Mouse (Mus musculus) liver, adult 2 months (tissue): ENCODE measurements at regions not wholly inside any gene's neighbourhood (a gene's known extent, or its start where the extent isn't known, plus 50 kb on each side); places are given as distances from the start of the nearest gene placed in this dataset.

Experiments
- DNase-seq: peaks from one replicate; pipeline ENCODE4 v3.0.0-alpha.2; 2011; ENCODE audit warnings: low read depth, low spot score; ENCODE audit errors: extremely low read depth
- H3K27ac ChIP-seq: fragments of 200-500 bp; replicated peaks from 2 replicates; pipeline ENCODE4 v1.5.1; 2012; ENCODE audit warnings: low read depth, mild to moderate bottlenecking, control low read depth, inconsistent platforms, low read length; ENCODE audit not compliant: insufficient read depth
- H3K27me3 ChIP-seq: fragments of 200-500 bp; 2 replicates; pipeline ENCODE4 v1.6.1; 2012; ENCODE audit warnings: mild to moderate bottlenecking, moderate library complexity, low read length, inconsistent platforms; ENCODE audit not compliant: control insufficient read depth, insufficient read depth
- H3K36me3 ChIP-seq: fragments of 200-500 bp; 2 replicates; pipeline ENCODE4 v1.6.1; 2012; ENCODE audit warnings: low read length, inconsistent platforms; ENCODE audit not compliant: control insufficient read depth, insufficient read depth
- H3K4me1 ChIP-seq: fragments of 200-500 bp; 2 replicates; pipeline ENCODE4 v1.6.1; 2011; ENCODE audit warnings: low read length; ENCODE audit not compliant: control insufficient read depth, insufficient read depth
- H3K4me3 ChIP-seq: fragments of 200-500 bp; 2 replicates; pipeline ENCODE4 v1.5.1; 2011; ENCODE audit warnings: low read depth, mild to moderate bottlenecking, control low read depth, low read length, moderate library complexity; ENCODE audit not compliant: insufficient read depth
- H3K79me2 ChIP-seq: fragments of 200-500 bp; 2 replicates; pipeline ENCODE4 v1.6.1; 2012; ENCODE audit warnings: inconsistent platforms, mild to moderate bottlenecking, low read length, moderate library complexity; ENCODE audit not compliant: control insufficient read depth, insufficient read depth
- H3K9ac ChIP-seq: fragments of 200-500 bp; 2 replicates; pipeline ENCODE4 v1.6.1; 2012; ENCODE audit warnings: low read depth, mild to moderate bottlenecking, control low read depth, inconsistent platforms, low read length
- CTCF ChIP-seq: fragments of 200-500 bp; IDR thresholded peaks from 2 replicates; pipeline ENCODE4 v1.5.1; 2011; ENCODE audit warnings: low read depth, low read length, control low read depth
- POLR2A ChIP-seq: fragments of 200-500 bp; IDR thresholded peaks from 2 replicates; pipeline ENCODE4 v1.6.1; 2011; ENCODE audit warnings: low read length, control low read depth; ENCODE audit not compliant: insufficient read depth; ENCODE audit errors: extremely low read depth
- WGBS: fragments of 180-500 bp; shearing (Covaris S2); methylation state at CpG from one replicate; pipeline ENCODE4 v1.1.7; 2018; 5-methylcytosine and 5-hydroxymethylcytosine counted together

GRCm38 (mm10) chr11:114300611-114301319, 233.9 kb upstream of the Sdk2 start:
- no peaks in the 10 kb centered on the region for H3K79me2 ChIP-seq
- no peak for DNase-seq
- H3K36me3 ChIP-seq = no peaks in the 10 kb centered on the region
- H3K9ac ChIP-seq = no peak overlapping the region
- H3K4me1 ChIP-seq = no peaks in the 10 kb centered on the region
- no peak overlapping the region for H3K4me3 ChIP-seq
- WGBS = 88% methylated on average over 10 of the region's 10 CpGs
- TF ChIP-seq CTCF = no peak
- H3K27me3 ChIP-seq = no peaks in the 10 kb centered on the region
- no peak overlapping the region for H3K27ac ChIP-seq

DNA sequence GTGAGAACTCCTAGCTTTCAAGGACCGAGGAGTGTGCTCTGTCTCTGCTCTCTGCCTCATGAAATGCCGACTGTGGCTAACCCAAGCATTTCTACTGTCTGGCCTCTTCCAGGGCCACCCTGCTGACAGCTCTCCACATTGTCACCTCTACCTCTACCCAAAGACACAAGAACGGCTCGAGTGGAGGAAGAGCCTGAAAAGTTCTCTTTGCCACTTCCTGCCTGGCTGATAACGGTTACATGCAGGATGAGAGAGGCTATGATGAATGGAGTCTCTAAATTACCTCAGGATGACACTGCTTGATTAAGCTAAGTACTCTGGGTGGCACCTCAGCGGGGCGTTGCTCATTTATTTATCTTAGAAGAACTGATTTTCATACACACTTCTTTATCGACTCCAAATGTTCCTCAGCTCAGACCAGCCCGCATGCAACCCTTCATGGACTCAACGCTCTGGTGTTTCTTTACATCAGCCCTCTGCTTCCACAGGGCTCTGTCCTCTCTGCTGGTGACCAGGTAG, 230.0 kb upstream of the Sdk2 start:
- 72% methylated on average over 10 of the region's 10 CpGs for WGBS
- no peaks in the 10 kb centered on the region for H3K4me1 ChIP-seq
- no peaks in the 10 kb centered on the region for H3K27me3 ChIP-seq
- no peak overlapping the region for H3K9ac ChIP-seq
- H3K4me3 ChIP-seq = no peak overlapping the region
- TF ChIP-seq CTCF (no peak), POLR2A (no peak)
- no peaks in the 10 kb centered on the region for H3K79me2 ChIP-seq
- DNase-seq = no peak
- no peak overlapping the region for H3K27ac ChIP-seq
- no peaks in the 10 kb centered on the region for H3K36me3 ChIP-seq

GRCm38 (mm10) chr11:114294511-114295250, 227.8 kb upstream of the Sdk2 start:
- 63% methylated on average over 5 of the region's 5 CpGs for WGBS
- Histone ChIP-seq H3K4me1 (no peaks in the 10 kb centered on the region), H3K79me2 (no peaks in the 10 kb centered on the region), H3K27me3 (no peaks in the 10 kb centered on the region), H3K9ac (no peak overlapping the region), H3K27ac (no peak overlapping the region), H3K4me3 (no peak overlapping the region), H3K36me3 (no peaks in the 10 kb centered on the region)
- no peak for DNase-seq
- TF ChIP-seq CTCF (no peak), POLR2A (no peak)

GRCm38 (mm10) chr11:114291258-114291657, 224.4 kb upstream of the Sdk2 start:
- Histone ChIP-seq H3K79me2 (no peaks in the 10 kb centered on the region), H3K9ac (no peak overlapping the region), H3K4me3 (no peak overlapping the region), H3K36me3 (no peaks in the 10 kb centered on the region), H3K27me3 (no peaks in the 10 kb centered on the region), H3K27ac (no peak overlapping the region), H3K4me1 (no peaks in the 10 kb centered on the region)
- 93% methylated on average over 5 of the region's 5 CpGs for WGBS
- TF ChIP-seq CTCF (no peak), POLR2A (no peak)
- no peak for DNase-seq

- Histone ChIP-seq H3K9ac (no peak overlapping the region), H3K27me3 (no peaks in the 10 kb centered on the region), H3K27ac (no peak overlapping the region), H3K4me1 (no peaks in the 10 kb centered on the region), H3K36me3 (no peaks in the 10 kb centered on the region), H3K4me3 (no peak overlapping the region), H3K79me2 (no peaks in the 10 kb centered on the region)
- 93% methylated on average over 1 of the region's 1 CpGs for WGBS
- no peak for TF ChIP-seq CTCF
- no peak for TF ChIP-seq POLR2A
- DNase-seq = no peak
Observed at GRCm38 (mm10) chr11:114289946-114290345, 223.1 kb upstream of the Sdk2 start.
